Mouse (Mus musculus): ENCODE measurements around the gene Pdx1.

DNA sequence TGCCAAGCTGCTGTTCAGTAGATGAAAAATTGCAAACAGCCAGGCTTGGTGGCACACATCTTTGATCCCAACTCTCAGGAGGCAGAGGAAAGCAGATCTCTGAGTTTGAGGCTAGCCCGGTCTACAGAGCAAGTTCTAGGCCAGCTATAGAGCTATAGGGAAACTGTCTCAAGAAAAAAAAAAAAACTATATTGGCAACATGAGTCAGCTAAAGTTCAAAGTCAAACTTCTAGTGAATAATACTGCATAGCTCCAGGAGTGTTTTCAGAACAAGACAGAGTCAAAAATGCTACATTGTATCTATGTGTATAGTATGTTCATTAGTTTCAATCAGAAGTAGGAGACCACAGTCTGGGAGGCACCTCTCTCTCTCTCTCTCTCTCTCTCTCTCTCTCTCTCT, 9.6 kb upstream of the Pdx1 start:
- TF ChIP-seq POLR2A (IDR thresholded peaks at IDR 0.05; ENCODE audit: insufficient read length, low read depth) (no peak), POLR2AphosphoS2 (IDR thresholded peaks at IDR 0.05; ENCODE audit: insufficient read length, low read depth) (no peak), TCF12 (IDR thresholded peaks at IDR 0.05; ENCODE audit: insufficient read depth, poor library complexity, severe bottlenecking) (no peak)
